Mouse (Mus musculus): ENCODE results near the gene Kcnj10. TPM values are rescaled to one million over a fixed set of nuclear protein-coding genes. Genes with fewer than 3 reads are reported as not detected.
A peak's percentile ranks its signal among the peaks of the same experiment; 100 is the strongest.

The Kcnj10 gene
- polyA plus RNA-seq, 1 experiment from 2014 or later: 0.05 TPM

- peak overlapping the region; percentile 45 for H3K4me3 ChIP-seq
- ATAC-seq (ENCODE audit: insufficient number of reproducible peaks, low FRiP score, low TSS enrichment, low read depth): no peak
- no peaks in the 10 kb centered on the region for H3K9me3 ChIP-seq
- peak overlapping the region; percentile 89 for H3K4me2 ChIP-seq
- H3K36me3 ChIP-seq: no peaks in the 10 kb centered on the region; the same call in 1 of the 2 replicates
- no peak overlapping the region for H3K27ac ChIP-seq
- peaks cover 12% of the 10 kb centered on the region for H3K4me1 ChIP-seq
- peaks cover 60% of the 10 kb centered on the region for H3K27me3 ChIP-seq
- 0 out of 2 replicates have a peak overlapping the region, but pooled peaks have one; percentile 33 for H3K9ac ChIP-seq
- 19% methylated on average over 94 of the region's 94 CpGs for WGBS
Observed at GRCm38 (mm10) chr1:172325680-172326535, 15.1 kb upstream of the Kcnj10 start.

- 56% methylated on average over 11 of the region's 11 CpGs for WGBS
- no peak overlapping the region for H3K27ac ChIP-seq
- no peak for ATAC-seq (ENCODE audit: insufficient number of reproducible peaks, low FRiP score, low TSS enrichment, low read depth)
- no peaks in the 10 kb centered on the region for H3K9me3 ChIP-seq
- H3K4me1 ChIP-seq: peaks cover 12% of the 10 kb centered on the region
- peaks cover 68% of the 10 kb centered on the region for H3K27me3 ChIP-seq
- H3K4me2 ChIP-seq: peak overlapping the region; percentile 89
- no peaks in the 10 kb centered on the region for H3K36me3 ChIP-seq
- no peak overlapping the region for H3K9ac ChIP-seq
- peak overlapping the region; percentile 45 for H3K4me3 ChIP-seq
Observed at GRCm38 (mm10) chr1:172326684-172327083, 14.3 kb upstream of the Kcnj10 start.

GRCm38 (mm10) chr1:172327206-172328001 lies 13.6 kb upstream of the Kcnj10 start:
- no peaks in the 10 kb centered on the region for H3K36me3 ChIP-seq
- 81% methylated on average over 16 of the region's 16 CpGs for WGBS
- no peak overlapping the region for H3K4me3 ChIP-seq
- peaks cover 68% of the 10 kb centered on the region for H3K27me3 ChIP-seq
- peaks cover 12% of the 10 kb centered on the region for H3K4me1 ChIP-seq
- no peaks in the 10 kb centered on the region for H3K9me3 ChIP-seq
- H3K9ac ChIP-seq: no peak overlapping the region
- H3K27ac ChIP-seq: no peak overlapping the region
- H3K4me2 ChIP-seq: no peak overlapping the region
- no peak for ATAC-seq (ENCODE audit: insufficient number of reproducible peaks, low FRiP score, low TSS enrichment, low read depth)

- Histone ChIP-seq H3K9me3 (no peaks in the 10 kb centered on the region), H3K27me3 (peaks cover 68% of the 10 kb centered on the region), H3K27ac (no peak overlapping the region), H3K4me2 (no peak overlapping the region), H3K4me3 (no peak overlapping the region), H3K36me3 (no peaks in the 10 kb centered on the region), H3K4me1 (peaks cover 12% of the 10 kb centered on the region), H3K9ac (no peak overlapping the region)
- no peak for ATAC-seq (ENCODE audit: insufficient number of reproducible peaks, low FRiP score, low TSS enrichment, low read depth)
- WGBS: 63% methylated on average over 3 of the region's 3 CpGs
Observed at GRCm38 (mm10) chr1:172328041-172328440, 13.0 kb upstream of the Kcnj10 start.

GRCm38 (mm10) chr1:172328461-172328860 lies 12.5 kb upstream of the Kcnj10 start:
- ATAC-seq (ENCODE audit: insufficient number of reproducible peaks, low FRiP score, low TSS enrichment, low read depth): no peak
- no peak overlapping the region for H3K27ac ChIP-seq
- peaks cover 12% of the 10 kb centered on the region for H3K4me1 ChIP-seq
- peaks cover 68% of the 10 kb centered on the region for H3K27me3 ChIP-seq
- H3K9ac ChIP-seq: no peak overlapping the region
- no peaks in the 10 kb centered on the region for H3K9me3 ChIP-seq
- no peaks in the 10 kb centered on the region for H3K36me3 ChIP-seq
- no peak overlapping the region for H3K4me3 ChIP-seq
- 77% methylated on average over 7 of the region's 7 CpGs for WGBS
- H3K4me2 ChIP-seq: no peak overlapping the region

- Histone ChIP-seq H3K9me3 (no peaks in the 10 kb centered on the region), H3K4me1 (peaks cover 12% of the 10 kb centered on the region), H3K27me3 (peaks cover 74% of the 10 kb centered on the region), H3K9ac (no peak within 1 kb of the TSS), H3K4me2 (no peak within 1 kb of the TSS), H3K36me3 (no peaks in the 10 kb centered on the region), H3K4me3 (no peak within 1 kb of the TSS), H3K27ac (no peak within 1 kb of the TSS)
- WGBS: 37% methylated on average over 9 of the region's 9 CpGs
- no peak for ATAC-seq (ENCODE audit: insufficient number of reproducible peaks, low FRiP score, low TSS enrichment, low read depth)
Observed at GRCm38 (mm10) chr1:172329131-172329530, 11.9 kb upstream of the Kcnj10 start, which contains the start of gene Kcnj9. TSS of gene Kcnj9 (minus strand) at chr1:172329318.

GRCm38 (mm10) chr1:172329616-172330015 lies 11.4 kb upstream of the Kcnj10 start:
- no peaks in the 10 kb centered on the region for H3K36me3 ChIP-seq
- no peak overlapping the region for H3K27ac ChIP-seq
- no peaks in the 10 kb centered on the region for H3K9me3 ChIP-seq
- 75% methylated on average over 6 of the region's 6 CpGs for WGBS
- no peak overlapping the region for H3K4me2 ChIP-seq
- peaks cover 12% of the 10 kb centered on the region for H3K4me1 ChIP-seq
- H3K4me3 ChIP-seq: no peak overlapping the region
- no peak overlapping the region for H3K9ac ChIP-seq
- no peak for ATAC-seq (ENCODE audit: insufficient number of reproducible peaks, low FRiP score, low TSS enrichment, low read depth)
- H3K27me3 ChIP-seq: peaks cover 74% of the 10 kb centered on the region

GRCm38 (mm10) chr1:172331422-172331947 lies 9.5 kb upstream of the Kcnj10 start:
- WGBS: 76% methylated on average over 8 of the region's 8 CpGs
- no peak overlapping the region for H3K27ac ChIP-seq
- no peak for ATAC-seq (ENCODE audit: insufficient number of reproducible peaks, low FRiP score, low TSS enrichment, low read depth)
- H3K4me3 ChIP-seq: no peak overlapping the region
- peaks cover 57% of the 10 kb centered on the region for H3K27me3 ChIP-seq
- no peak overlapping the region for H3K4me2 ChIP-seq
- H3K4me1 ChIP-seq: peaks cover 2% of the 10 kb centered on the region
- H3K36me3 ChIP-seq: no peaks in the 10 kb centered on the region
- H3K9me3 ChIP-seq: no peaks in the 10 kb centered on the region
- no peak overlapping the region for H3K9ac ChIP-seq

- WGBS: 75% methylated on average over 2 of the region's 2 CpGs
- ATAC-seq (ENCODE audit: insufficient number of reproducible peaks, low FRiP score, low TSS enrichment, low read depth): no peak
- H3K9me3 ChIP-seq: no peaks in the 10 kb centered on the region
- no peak overlapping the region for H3K27ac ChIP-seq
- H3K4me3 ChIP-seq: no peak overlapping the region
- no peak overlapping the region for H3K4me2 ChIP-seq
- H3K9ac ChIP-seq: no peak overlapping the region
- H3K27me3 ChIP-seq: peaks cover 46% of the 10 kb centered on the region
- no peaks in the 10 kb centered on the region for H3K36me3 ChIP-seq
- H3K4me1 ChIP-seq: no peaks in the 10 kb centered on the region
Observed at GRCm38 (mm10) chr1:172332925-172333324, 8.1 kb upstream of the Kcnj10 start.

- Histone ChIP-seq H3K9me3 (no peaks in the 10 kb centered on the region), H3K27ac (no peak overlapping the region), H3K36me3 (no peaks in the 10 kb centered on the region), H3K27me3 (peaks cover 45% of the 10 kb centered on the region), H3K4me1 (no peaks in the 10 kb centered on the region), H3K4me2 (no peak overlapping the region), H3K4me3 (no peak overlapping the region), H3K9ac (no peak overlapping the region)
- WGBS: 25% methylated on average over 3 of the region's 3 CpGs
- no peak for ATAC-seq (ENCODE audit: insufficient number of reproducible peaks, low FRiP score, low TSS enrichment, low read depth)
Observed at GRCm38 (mm10) chr1:172333512-172333911, 7.5 kb upstream of the Kcnj10 start.

- Histone ChIP-seq H3K4me3 (no peak overlapping the region), H3K4me1 (peaks cover 4% of the 10 kb centered on the region), H3K27me3 (peaks cover 36% of the 10 kb centered on the region), H3K9ac (no peak overlapping the region), H3K27ac (no peak overlapping the region), H3K4me2 (no peak overlapping the region), H3K36me3 (no peaks in the 10 kb centered on the region), H3K9me3 (no peaks in the 10 kb centered on the region)
- no peak for ATAC-seq (ENCODE audit: insufficient number of reproducible peaks, low FRiP score, low TSS enrichment, low read depth)
- 76% methylated on average over 15 of the region's 15 CpGs for WGBS
Observed at GRCm38 (mm10) chr1:172335804-172336203, 5.2 kb upstream of the Kcnj10 start.

Data from limb, embryonic 15.5 days (tissue).